Mouse (Mus musculus): ENCODE measurements at regions not wholly inside any gene's neighbourhood (a gene's known extent, or its start where the extent isn't known, plus 50 kb on each side); places are given as distances from the start of the nearest gene placed in this dataset.

GRCm38 (mm10) chr4:31500432-31500831 lies 463.5 kb upstream of the Map3k7 start:
- no peak for TF ChIP-seq CTCF (IDR thresholded peaks at IDR 0.05; ENCODE audit: control insufficient read depth, insufficient read depth, insufficient read length)
- no peak for TF ChIP-seq USF1 (IDR thresholded peaks at IDR 0.05; ENCODE audit: low read depth)
- TF ChIP-seq CEBPB (IDR thresholded peaks at IDR 0.05; ENCODE audit: low read depth) = no peak
- TF ChIP-seq MAX (IDR thresholded peaks at IDR 0.05) = no peak
- TF ChIP-seq MYOD1 (IDR thresholded peaks at IDR 0.05; ENCODE audit: control insufficient read depth, insufficient read length, low read depth) = no peak

Measured in C2C12 (cell line).